Mouse (Mus musculus) gastrocnemius, postnatal 25 days (tissue): ENCODE data around the gene Adamtsl1. TPM values are rescaled to one million over a fixed set of nuclear protein-coding genes. Genes with fewer than 3 reads are reported as not detected.

Experiments used
- DNase-seq: peaks from one replicate; pipeline ENCODE4 v3.0.0; 2022
- total RNA-seq, 2 experiments: library from RNA; stranded (reverse); gene quantifications; 1 replicate in 1 of 2; 2 replicates in 1 of 2; pipeline ENCODE4 v1.2.3; 2021

Adamtsl1 gene
- total RNA-seq, 2 experiments from 2014 or later = 6.0 to 9.7 TPM

DNA sequence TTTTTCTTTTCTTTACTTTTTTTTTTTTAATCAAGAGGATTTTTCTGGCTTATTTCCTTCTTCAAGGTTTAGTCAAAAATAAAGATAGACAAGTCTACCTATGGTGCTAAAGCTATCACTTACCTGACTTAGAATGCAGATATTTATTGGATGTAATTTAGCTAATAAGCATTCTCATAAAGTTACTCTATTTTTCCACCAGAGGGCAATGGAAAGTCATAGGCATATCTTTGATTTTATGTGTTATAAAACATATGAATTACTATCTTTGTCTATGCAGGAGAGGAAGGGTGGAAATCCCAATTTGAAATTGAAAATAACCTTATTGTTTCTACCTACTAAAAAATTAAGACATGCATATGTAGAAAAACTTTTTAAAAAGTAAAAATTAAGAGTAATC is 418.2 kb downstream of the Adamtsl1 start:
- DNase-seq = no peak

DNA sequence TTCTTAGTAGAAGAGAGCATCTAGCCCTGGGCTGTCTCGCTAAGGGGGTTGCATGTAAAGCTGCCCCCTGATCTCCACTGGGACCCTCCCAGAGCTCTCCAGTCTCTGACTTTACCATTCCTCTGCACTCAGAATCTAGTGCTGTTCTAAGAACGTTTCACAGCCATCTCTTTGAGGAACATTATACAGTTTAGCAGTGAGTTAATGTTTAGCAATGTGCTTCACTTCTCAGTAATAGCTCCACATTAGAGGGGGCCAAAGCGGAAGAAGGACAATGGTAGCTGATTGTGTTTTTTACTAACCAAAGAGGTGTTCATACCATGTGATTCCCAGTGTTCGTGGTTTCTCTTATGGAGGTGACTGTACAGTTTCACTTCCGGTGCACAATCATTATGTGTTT is 425.5 kb downstream of the Adamtsl1 start:
- no peak for DNase-seq

DNA sequence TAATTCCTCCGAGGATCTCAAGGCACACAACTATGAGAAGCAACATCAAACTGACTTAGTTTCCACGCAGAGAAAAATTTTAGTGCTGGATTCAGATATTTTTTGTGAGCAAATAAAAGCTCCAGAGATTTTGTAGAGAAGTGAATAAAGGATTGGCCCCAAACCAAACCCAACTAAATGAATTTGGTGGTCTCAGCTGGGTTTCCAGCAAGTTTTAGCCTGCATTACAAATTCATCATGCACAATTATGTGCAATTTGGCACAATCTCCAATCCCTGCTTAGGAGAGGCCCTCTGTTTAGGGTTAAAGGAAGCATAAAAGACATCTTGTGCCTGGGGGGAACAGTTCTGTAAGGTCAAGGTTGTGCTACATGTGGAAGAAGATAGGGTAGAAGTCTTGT is 427.9 kb downstream of the Adamtsl1 start:
- no peak for DNase-seq

DNA sequence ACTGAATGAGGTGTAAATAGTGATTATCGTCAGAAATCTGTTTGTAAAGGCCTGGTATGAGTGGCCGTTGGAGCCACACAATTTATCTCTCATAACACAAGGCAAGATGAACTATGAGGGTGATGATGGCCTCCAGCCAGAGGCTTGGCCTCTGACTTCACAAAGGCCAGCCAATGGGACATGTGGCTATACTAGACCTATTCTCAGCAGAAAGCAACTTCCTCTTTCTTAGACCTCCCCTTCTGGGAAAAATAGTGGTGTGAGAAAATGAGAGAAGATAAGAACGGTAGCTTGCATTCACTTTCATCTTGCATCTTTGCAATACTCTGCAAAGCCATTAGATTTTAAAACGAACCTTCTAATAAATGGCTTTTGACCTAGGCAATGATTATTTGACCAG is 439.6 kb downstream of the Adamtsl1 start:
- DNase-seq = no peak

DNA sequence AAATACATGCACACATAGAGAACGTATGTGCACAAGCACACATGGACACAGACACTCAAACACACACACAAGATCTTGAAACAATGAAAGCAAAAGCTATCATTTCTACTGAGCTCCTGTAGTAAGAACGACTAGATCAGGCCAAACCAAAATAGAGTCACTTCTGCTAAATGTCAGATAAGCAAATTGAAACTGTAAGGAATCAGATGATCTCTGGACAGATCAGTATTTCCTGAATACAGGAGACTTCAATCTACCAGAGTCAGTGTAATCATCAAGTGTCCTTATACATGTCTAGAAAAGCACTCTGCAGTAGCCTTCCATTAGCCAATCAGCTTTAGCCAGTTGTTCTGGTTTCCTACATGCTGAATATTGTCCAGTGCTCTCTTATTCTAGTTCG is 441.4 kb downstream of the Adamtsl1 start:
- DNase-seq = no peak

DNA sequence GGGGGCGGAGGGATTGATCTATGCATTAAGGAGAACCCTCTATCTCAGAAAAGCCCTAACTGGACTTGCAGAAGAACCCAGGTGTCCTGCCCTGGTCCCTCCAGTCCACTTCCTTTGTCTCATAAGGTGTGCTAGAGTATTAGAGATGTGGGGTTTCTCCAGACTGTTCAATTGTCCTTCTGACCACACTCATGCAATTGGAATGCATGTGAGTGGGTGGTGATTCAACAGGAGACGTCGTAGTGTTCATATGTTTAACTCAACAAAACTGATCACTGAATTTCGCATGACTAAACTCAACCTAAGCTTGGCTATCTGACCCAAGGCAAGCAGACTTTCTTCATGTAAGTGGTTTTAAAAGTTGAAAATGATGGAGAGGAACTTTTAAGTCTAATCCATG is 443.3 kb downstream of the Adamtsl1 start:
- no peak for DNase-seq

DNA sequence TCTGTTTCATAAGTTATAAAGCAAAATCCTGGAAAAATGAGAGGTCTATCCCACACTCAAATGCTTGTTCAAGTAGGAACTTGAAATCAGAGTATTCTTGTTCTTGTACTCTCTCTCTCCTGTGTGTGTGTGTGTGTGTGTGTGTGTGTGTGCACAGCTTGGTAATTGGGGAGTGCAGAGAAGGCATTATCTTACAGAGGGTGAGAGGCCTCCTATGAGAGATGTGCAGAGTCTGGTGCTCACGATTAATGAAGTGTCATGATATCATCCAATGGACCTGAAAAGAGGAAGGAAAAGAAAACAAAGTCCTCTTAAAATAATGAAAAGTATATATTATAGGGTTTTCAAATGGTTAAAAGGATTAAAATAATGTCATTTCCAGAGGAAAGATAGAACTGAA is 443.9 kb downstream of the Adamtsl1 start:
- DNase-seq = no peak

DNA sequence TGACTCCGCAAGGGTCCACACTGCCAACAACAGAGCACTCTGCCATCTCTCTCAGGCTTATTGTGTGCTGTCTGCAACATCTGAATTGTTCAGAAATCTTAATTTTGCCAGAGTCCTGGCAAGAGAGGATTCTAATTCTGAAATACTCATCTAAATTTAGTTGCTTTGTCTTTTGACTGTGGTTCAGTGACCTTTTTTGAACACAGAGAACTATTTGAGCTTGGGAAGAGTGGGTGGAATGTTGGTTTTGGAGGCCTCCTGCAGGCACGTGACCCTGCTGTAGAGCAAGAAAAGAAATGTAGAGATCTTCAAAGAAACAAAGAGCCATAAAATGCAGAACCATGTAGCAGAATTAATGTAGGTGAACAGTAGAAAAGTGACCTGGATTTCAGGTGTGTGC is 445.0 kb downstream of the Adamtsl1 start:
- no peak for DNase-seq

DNA sequence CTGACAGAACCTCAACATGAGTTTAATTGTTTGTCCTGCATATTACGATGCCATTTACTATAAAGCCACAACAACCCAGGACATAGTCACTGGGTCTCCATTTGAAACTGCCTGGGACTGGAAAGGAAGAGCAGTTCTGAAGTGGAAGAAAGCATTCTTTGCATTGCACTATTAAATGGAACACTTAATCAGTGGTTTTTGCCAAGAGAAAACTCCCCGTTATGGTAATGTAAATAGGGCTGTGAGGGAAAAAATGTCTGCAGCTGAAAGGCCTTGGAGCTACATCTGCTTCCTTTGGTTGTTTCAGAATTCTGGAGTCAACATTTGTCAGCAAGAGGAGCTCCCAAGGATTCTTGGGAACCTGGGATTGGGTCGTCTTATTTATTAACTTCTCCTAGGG is 462.2 kb downstream of the Adamtsl1 start:
- no peak for DNase-seq

DNA sequence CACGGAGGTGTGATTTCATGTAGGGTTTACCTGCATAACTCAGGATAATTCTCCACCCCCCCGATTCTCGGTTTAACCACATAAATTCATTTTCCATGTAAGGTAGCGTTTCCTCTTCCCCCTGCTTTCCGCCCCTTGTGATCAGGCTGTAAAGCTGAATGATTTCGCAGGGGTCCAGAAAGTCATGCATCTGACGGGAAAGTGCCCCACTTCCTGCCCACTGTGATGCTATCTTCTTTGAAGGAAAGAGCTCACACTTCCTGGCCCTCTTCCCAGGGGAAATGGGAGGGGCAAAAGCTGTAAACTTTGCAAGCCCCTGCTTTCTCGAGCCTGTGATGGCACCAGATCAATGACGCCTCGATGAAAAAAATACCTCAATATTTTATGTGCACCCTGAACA is 465.2 kb downstream of the Adamtsl1 start:
- no peak for DNase-seq

DNA sequence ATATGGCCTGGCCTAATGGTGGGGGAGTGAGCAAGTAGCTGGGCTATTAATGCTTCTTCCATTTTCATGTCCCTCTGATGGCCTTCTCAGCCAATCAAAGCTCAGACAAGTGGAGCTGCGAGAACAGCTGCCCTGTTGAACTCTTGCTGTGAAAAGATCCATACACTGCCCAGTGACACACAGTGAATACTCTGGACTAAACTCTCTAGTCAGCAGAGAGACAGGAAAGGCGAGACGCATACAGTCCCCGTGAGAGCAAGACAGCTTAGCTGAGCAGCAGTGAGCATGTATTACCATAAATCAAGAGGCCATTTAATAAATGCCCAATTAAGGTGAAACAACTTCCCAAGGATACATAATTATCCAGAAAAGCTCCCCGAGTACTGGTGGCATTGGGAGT is 492.6 kb downstream of the Adamtsl1 start:
- DNase-seq = no peak

DNA sequence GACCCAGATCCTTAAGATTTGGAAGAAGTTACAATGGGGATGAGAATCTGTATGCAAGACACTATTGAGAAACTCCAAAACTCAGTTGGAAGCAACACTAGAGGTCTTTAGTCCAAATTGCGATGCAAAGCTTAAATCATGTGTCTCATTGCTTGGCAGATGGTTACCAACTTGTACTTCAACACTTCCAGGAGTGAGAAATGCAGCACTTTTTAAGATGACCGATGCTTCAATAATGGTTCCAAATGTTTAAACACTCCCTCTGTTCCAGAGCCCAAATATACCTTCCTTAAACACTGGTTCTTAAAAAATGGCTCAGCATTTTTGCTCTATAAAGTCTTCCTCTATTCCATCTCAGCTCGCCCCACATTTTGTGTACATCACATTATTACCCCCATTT is 499.7 kb downstream of the Adamtsl1 start:
- DNase-seq = no peak

DNA sequence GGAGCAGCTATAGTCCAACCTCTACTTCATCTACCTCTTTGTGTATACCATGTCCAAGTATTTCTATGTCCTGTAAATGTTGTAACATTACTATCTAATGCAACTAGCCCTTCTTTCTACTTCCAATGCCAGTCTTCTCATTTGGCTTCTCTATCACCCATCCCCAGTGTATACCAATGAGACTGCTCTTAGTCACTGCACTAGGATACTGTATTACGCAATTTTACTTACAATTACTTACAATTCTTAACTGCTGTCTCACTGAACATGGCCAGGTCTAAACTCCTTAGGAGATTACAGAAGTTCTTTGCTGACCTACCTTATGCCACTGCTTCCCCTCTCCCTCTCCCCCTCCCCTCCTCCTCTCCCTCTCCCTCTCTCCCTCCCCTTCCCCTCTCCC is 505.0 kb downstream of the Adamtsl1 start:
- DNase-seq = no peak

DNA sequence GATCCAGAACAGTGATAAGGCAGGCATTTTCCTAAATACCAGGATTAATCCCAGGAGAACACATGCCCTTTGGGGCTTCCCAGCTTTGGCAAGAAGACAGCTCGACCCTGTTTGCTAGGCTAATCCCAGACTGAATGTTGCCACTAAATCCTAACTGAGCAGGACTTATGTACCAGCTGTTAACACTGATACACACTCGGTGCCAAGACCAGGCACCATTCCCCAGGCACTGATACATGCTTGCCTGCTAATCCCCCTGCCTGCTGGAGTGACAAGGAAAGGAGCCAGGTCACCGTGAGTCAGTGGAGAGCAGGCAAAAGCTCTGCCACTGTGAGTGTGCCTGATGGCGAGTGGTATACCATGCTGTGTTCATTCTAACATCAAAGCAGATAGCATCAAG is 505.6 kb downstream of the Adamtsl1 start:
- DNase-seq = no peak

DNA sequence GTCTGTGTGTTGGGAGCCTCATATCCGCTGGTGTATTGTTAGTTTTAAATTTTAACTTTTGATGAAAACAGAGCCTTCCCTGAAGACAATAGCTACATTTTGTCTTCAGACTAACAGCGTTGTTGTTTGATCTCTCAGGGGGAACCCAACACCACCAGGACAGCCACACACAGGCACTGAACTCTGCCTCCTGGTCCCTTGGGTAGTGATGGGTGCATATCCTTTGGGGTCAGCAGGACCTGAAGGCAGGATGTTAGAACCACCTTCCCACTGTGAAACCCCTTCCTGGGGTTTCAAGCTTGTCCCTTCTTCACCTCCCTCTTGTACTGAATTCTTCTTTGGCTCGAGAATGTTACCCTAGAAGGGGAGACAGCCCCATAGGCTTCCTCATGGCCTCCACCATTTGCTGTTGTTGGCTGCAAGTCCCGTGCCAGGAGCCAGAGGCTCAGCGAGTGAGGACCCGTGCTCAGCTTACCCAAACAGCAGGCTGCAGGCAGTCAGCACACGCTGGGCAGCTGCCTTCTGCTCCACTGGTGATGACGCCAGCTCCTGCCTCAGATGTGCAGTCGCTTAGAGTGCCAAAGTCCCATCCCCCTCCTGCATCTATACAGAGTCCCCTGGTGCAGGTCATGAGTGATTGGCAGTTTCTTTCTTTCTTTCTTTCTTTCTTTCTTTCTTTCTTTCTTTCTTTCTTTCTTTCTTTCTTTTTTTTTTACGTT is 506.6 kb downstream of the Adamtsl1 start:
- DNase-seq = no peak

DNA sequence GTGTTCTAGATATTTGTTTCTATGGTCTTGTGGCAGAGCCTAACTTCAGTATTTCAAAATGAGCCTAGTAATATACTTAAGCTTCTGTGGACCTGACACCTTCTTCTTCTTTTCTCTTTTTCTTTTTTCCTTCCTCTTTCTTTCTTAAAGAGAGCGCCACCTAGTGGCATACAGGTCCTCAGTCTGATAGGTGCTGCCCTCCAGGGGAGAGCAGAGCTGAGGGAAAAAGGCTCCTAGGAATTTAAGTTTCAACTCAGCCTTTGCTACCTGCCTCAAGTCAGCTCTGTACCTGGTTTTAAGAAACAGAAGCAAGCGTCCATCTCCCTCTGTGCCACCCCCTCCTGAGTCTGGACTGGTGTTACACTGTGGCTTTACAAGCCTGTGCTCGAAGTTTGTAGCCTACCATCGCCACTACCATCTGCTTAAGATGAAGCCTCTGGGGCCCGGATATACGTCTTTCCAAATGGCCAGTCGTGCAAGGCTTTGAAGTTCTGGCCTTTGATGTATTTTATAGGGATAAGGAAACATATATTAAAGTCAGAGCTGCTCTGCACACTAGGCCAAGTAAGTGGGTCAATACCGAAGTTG is 510.7 kb downstream of the Adamtsl1 start:
- DNase-seq = no peak

DNA sequence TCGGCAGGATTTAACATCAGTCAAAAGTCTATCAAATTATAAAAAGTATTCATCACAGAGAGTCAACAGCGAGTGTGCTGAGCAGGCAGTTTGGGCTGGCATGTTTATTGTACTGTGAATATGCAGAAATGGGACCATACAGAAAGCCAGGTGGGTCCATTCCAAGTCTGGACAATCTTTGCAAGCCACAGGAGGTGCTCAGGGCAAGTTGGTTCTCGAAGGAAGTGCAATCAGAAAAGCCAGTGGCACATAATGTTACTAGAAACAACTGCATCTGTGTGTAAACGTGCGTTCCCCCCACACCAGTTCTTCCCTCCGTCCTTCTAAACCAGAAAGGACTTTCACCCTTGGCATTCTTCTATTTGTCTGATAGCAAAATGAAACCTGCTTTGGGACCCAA is 515.5 kb downstream of the Adamtsl1 start:
- DNase-seq = no peak

DNA sequence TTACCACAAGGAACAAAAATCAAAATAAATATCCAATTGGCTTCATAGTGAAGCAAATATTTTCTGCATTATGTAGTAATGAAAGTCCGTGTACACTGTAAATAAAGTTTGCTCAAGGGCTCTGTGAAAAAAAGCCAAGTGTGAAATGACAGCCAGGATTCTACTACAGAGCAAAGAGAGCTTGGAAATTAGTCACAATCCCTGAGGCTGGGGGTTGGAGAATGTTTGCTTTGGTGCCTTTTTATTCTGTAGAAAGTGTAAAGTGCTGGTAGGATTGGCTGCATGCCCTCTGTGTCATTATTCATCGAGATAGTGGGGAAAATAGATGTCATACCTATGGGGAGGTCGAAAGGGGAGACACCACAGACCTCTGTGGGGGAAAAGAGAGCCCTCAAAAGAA is 516.2 kb downstream of the Adamtsl1 start:
- no peak for DNase-seq

DNA sequence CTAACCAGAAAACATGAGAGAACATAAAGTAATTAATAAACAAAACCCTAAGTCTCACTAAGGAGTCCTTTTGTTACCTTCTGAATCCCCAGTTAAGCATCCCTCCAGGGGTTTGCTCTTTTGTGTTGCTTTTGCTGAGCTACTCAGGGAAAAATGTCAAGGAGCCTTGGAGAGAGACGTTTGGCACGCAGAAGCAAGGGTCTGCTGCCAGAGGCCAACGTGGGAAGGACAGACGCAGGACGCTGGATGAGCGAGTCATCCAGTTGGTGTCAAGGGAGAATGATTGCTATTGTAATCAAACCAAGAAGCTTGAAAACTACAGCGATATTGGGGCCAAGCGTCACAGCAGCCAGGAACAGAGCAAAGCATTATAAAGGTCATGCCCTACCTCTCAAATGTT is 517.1 kb downstream of the Adamtsl1 start:
- DNase-seq = peak; percentile 67

DNA sequence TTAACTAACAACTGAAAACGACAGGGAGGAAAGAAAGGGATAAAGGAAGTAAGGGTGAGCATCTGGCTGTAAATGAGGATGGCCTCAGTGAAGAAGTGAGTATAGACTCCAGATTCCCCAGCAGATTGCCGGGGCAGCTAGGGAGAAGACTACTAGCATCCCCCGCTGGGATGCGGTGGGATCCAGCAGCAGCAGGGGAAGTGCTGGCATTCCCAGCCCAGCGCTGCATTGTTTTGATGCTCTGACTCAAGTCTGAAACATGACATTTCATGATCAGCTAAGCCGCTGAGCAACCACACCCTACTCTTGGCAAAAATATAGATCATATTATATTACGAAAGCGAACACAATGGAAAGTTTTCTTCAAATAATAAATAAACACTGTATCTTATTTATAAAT is 526.9 kb downstream of the Adamtsl1 start:
- DNase-seq = no peak

DNA sequence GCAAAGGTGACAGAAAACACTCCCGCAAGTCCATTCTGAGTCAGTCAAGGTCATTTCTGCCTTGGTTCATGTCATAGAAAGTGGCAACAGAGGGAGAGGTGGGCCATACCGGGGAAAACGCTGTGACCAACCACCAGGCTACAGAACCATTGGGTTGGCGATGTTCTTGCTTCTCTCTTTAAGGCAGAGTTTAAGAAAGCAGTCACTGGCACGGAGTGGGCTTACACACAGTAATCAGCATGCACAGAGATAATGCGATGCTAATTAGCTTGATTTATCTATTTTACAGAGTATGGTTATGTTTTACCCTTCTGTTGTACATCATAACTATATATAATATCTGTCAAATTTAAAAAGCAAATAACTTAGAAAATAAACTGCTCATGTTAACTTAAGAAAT is 531.5 kb downstream of the Adamtsl1 start:
- no peak for DNase-seq

DNA sequence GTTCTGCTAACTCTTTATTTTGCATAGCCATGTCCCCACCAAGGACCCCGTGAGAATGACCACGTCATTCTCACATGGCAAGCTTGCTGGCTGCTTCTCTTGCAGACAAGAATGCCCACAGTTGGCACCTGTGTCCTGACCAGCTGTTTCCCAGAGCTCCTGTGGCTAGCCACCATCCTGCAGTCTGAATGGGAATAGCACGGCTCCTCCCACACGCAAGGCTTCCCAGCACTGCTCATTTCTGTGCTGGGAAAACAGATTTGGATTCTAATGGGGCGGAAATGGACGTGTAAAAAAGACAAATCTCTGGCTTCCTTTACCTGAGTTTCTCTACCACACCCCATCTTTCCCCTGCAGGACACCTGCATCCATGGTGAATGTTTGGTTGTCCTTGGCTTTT is 531.9 kb downstream of the Adamtsl1 start:
- DNase-seq = no peak

DNA sequence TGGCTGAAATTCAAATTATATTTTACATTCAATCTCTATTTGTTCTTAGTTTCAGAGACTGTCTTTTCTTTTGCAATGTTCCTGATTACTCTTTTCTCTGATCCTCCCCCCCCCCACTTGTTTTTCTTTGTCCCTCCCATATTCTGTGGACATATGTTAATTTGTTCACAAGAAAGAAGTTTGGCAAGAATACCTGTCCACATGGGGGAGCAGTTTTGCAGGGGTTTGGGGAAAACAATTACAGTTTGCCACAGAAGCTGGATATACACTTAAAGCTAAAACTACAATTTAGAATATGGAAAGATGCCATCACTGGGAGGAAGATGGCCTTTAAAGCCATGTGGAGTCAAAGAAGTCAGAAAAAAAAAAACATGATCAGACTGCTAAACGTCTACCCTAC is 532.9 kb downstream of the Adamtsl1 start:
- no peak for DNase-seq

DNA sequence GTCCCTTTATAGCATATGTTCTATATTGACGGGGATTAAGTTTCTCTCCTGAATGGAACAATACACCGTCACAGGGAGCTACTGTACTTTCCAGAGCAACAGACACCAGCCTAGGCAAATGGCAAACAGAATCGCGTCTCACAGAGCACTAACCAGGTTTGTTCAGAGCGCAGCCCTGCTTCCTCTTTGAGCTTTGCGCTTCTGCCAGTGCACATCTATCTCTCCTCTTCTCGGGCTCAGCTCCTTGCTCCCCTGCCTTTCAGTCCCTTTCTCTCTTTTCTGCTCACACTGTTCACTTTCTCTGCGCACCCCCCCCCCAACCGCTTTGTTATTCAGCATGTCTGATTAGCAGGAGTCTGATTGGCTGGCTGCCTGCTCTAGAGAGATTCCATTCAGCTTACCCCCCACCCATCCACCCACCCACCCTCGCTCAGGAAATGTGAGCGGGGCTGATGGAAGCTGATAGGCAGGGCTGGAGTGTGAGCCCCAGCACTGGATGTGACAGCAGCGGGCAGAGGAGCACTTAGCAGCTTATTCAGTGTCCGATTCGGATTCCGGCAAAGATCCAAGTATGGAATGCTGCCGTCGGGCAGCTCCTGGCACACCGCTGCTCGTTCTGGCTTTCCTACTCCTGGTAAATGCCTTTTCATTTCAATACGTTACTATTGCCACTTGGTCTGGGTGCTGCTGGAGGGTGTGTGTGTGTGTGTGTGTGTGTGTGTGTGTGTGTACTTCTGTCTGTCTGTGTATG is 539.7 kb downstream of the Adamtsl1 start:
- peak; percentile 55 for DNase-seq
